Mouse (Mus musculus): Measurements from ENCODE around the gene Dock6. TPM values are rescaled to one million over a fixed set of nuclear protein-coding genes. Genes with fewer than 3 reads are reported as not detected.

Dock6 gene
- polyA plus RNA-seq, 1 experiment from 2014 or later, result 10.4 TPM

GRCm38 (mm10) chr9:21843086-21843485 lies 9.3 kb downstream of the Dock6 start:
- Histone ChIP-seq H3K9me3 (no peaks in the 10 kb centered on the region), H3K4me2 (replicated peaks) (no peak overlapping the region), H3K9ac (replicated peaks) (no peak overlapping the region), H3K36me3 (no peaks in the 10 kb centered on the region), H3K27me3 (no peaks in the 10 kb centered on the region), H3K4me3 (no peak overlapping the region), H3K4me1 (peaks cover 5% of the 10 kb centered on the region), H3K27ac (replicated peaks) (0 out of 2 replicates have a peak overlapping the region, but pooled peaks have one; percentile 32)
- 77% methylated on average over 6 of the region's 6 CpGs for WGBS
- ATAC-seq (replicated peaks), result no peak

- Histone ChIP-seq H3K27ac (replicated peaks) (0 out of 2 replicates have a peak overlapping the region, but pooled peaks have one; percentile 32), H3K9ac (replicated peaks) (no peak overlapping the region), H3K9me3 (no peaks in the 10 kb centered on the region), H3K4me1 (peaks cover 5% of the 10 kb centered on the region), H3K27me3 (no peaks in the 10 kb centered on the region), H3K4me3 (no peak overlapping the region), H3K4me2 (replicated peaks) (no peak overlapping the region), H3K36me3 (no peaks in the 10 kb centered on the region)
- WGBS, result 67% methylated on average over 5 of the region's 5 CpGs
- no peak for ATAC-seq (replicated peaks)
These were observed 10.0 kb downstream of the Dock6 start for GRCm38 (mm10) chr9:21842391-21842790.

DNA sequence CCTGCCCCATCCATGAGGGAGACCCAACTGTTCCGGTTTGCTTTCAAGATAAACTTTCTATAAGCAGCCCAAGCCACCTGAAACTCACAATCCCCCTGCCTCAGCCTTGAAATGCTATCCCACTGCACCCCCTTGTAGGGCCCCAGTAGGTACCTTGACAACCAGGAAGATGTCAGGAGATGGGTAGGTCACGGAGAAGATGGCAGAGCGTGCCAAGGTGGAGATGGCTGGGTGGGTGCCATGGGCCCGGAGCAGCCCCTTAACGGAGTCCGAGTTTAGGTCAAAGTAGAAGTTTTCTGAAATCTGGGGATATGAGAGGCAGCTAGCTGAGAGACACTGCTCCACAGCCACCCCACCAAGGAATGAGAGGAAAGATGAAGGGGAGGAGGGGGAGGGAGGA lies 11.1 kb downstream of the Dock6 start:
- 94% methylated on average over 6 of the region's 6 CpGs for WGBS
- no peak overlapping the region for H3K4me3 ChIP-seq
- no peak overlapping the region for H3K9ac ChIP-seq (replicated peaks)
- H3K4me2 ChIP-seq (replicated peaks), result no peak overlapping the region
- no peaks in the 10 kb centered on the region; the same call in 1 of the 2 replicates for H3K4me1 ChIP-seq
- H3K36me3 ChIP-seq, result no peaks in the 10 kb centered on the region
- no peak for ATAC-seq (replicated peaks)
- no peaks in the 10 kb centered on the region for H3K27me3 ChIP-seq
- H3K27ac ChIP-seq (replicated peaks), result no peak overlapping the region
- H3K9me3 ChIP-seq, result no peaks in the 10 kb centered on the region

DNA sequence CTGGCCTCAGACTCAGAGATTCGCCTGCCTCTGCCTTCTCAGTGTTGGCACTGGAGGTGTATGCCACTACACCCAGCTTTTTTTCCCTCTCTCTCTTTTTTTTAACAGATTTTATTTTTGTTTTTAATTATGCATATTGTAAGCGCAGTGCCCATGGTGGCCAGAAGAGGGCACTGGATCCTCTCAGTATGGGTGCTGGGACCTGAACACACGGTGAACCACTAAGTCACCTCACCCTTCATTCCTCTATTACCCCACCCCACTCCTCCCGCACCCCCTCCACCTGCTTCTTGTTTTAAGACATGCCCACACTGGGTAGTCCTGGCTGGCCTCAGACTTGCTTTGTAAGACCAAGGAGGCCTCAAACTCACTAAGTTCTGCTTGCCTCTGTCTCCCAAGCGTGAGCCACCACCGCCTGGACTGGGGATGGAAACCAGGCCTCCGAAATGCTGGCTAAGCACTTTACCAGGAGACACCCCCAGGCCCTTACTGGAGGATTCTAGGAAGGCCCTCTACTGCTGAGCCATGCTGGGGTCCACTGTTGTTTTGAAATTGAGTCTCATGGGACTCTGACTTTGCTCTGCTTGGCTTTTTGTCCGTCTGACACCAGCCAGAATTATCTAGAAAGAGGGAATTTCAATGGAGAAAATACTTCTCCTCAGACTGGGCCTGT lies 12.2 kb downstream of the Dock6 start:
- H3K9ac ChIP-seq (replicated peaks), result no peak overlapping the region
- 58% methylated on average over 8 of the region's 8 CpGs for WGBS
- H3K36me3 ChIP-seq, result no peaks in the 10 kb centered on the region
- H3K27ac ChIP-seq (replicated peaks), result no peak overlapping the region
- H3K4me3 ChIP-seq, result no peak overlapping the region
- peak; percentile 58; the same call in 1 of the 2 replicates for ATAC-seq (replicated peaks)
- no peaks in the 10 kb centered on the region for H3K9me3 ChIP-seq
- H3K4me2 ChIP-seq (replicated peaks), result no peak overlapping the region
- no peaks in the 10 kb centered on the region; the same call in 1 of the 2 replicates for H3K4me1 ChIP-seq
- no peaks in the 10 kb centered on the region for H3K27me3 ChIP-seq

GRCm38 (mm10) chr9:21837690-21838089 lies 14.7 kb downstream of the Dock6 start:
- WGBS, result 94% methylated on average over 2 of the region's 2 CpGs
- H3K4me3 ChIP-seq, result no peak overlapping the region
- no peak for ATAC-seq (replicated peaks)
- H3K9ac ChIP-seq (replicated peaks), result no peak overlapping the region
- H3K4me2 ChIP-seq (replicated peaks), result no peak overlapping the region
- H3K9me3 ChIP-seq, result no peaks in the 10 kb centered on the region
- no peaks in the 10 kb centered on the region for H3K4me1 ChIP-seq
- H3K27me3 ChIP-seq, result no peaks in the 10 kb centered on the region
- no peaks in the 10 kb centered on the region for H3K36me3 ChIP-seq
- no peak overlapping the region for H3K27ac ChIP-seq (replicated peaks)

DNA sequence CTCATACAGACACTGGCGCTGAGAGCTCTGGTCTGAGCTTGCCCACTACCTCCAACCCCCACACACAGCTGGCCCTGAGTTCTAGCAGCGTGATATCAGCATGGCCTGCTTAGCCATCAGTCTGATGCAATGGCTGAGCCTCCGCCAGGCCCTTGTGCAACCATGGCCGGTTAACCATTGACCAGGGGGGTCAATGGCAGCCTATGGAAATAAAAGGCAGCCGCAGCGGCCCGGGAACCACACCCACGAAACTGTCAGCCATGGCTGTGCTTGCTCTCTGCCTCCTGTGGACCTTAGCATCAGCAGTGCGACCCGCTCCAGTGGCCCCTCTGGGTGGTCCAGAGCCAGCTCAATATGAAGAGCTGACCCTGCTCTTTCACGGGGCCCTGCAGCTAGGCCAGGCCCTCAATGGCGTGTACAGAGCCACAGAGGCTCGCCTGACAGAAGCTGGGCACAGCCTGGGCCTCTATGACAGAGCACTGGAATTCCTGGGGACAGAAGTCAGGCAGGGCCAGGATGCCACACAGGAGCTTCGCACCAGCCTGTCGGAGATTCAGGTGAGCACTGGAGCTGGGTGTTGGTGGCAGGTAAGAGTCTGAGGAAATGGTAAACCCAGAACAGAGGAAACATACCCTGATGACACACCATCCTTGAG lies 17.1 kb downstream of the Dock6 start, which contains the start of gene Angptl8:
TSS of gene Angptl8 (plus strand) at position 253 of the 655 bp plus-strand sequence.
- Histone ChIP-seq H3K4me1 (no peaks in the 10 kb centered on the region), H3K36me3 (no peaks in the 10 kb centered on the region), H3K9ac (replicated peaks) (no peak within 1 kb of the TSS), H3K4me3 (no peak within 1 kb of the TSS), H3K27me3 (no peaks in the 10 kb centered on the region), H3K9me3 (no peaks in the 10 kb centered on the region), H3K27ac (replicated peaks) (no peak within 1 kb of the TSS), H3K4me2 (replicated peaks) (no peak within 1 kb of the TSS)
- ATAC-seq (replicated peaks), result no peak
- WGBS, result 90% methylated on average over 15 of the region's 15 CpGs

GRCm38 (mm10) chr9:21831558-21832240 lies 20.7 kb downstream of the Dock6 start:
- H3K27ac ChIP-seq (replicated peaks), result no peak overlapping the region
- H3K9me3 ChIP-seq, result no peaks in the 10 kb centered on the region
- H3K4me2 ChIP-seq (replicated peaks), result no peak overlapping the region
- H3K4me1 ChIP-seq, result no peaks in the 10 kb centered on the region
- no peak overlapping the region for H3K9ac ChIP-seq (replicated peaks)
- no peak for ATAC-seq (replicated peaks)
- no peaks in the 10 kb centered on the region for H3K36me3 ChIP-seq
- H3K27me3 ChIP-seq, result no peaks in the 10 kb centered on the region
- H3K4me3 ChIP-seq, result no peak overlapping the region
- 91% methylated on average over 20 of the region's 20 CpGs for WGBS

GRCm38 (mm10) chr9:21830936-21831335 lies 21.5 kb downstream of the Dock6 start:
- 88% methylated on average over 11 of the region's 11 CpGs for WGBS
- no peak overlapping the region for H3K4me2 ChIP-seq (replicated peaks)
- H3K27ac ChIP-seq (replicated peaks), result no peak overlapping the region
- H3K9me3 ChIP-seq, result no peaks in the 10 kb centered on the region
- H3K27me3 ChIP-seq, result no peaks in the 10 kb centered on the region
- H3K9ac ChIP-seq (replicated peaks), result no peak overlapping the region
- no peaks in the 10 kb centered on the region for H3K4me1 ChIP-seq
- no peaks in the 10 kb centered on the region for H3K36me3 ChIP-seq
- ATAC-seq (replicated peaks), result no peak
- H3K4me3 ChIP-seq, result no peak overlapping the region

DNA sequence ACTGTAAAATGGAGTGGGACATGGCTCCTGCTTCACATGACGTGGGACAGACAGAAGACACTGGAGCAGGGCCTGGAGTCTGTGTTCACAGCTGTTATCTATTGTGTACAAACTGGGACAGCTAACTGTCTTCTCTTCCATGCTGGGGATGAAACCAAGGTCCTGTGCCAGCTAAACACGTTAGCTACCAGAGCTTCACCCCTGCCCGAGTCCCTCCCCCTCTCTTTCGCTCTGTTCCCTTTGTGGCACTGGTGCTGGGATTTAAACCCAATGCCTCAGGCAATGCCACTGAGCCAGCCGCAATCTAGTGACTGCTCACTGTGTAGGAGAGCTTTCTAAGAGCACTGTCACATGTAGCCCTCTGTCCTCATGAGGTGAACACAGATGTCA lies 22.0 kb downstream of the Dock6 start:
- 72% methylated on average over 5 of the region's 5 CpGs for WGBS
- H3K9ac ChIP-seq (replicated peaks), result no peak overlapping the region

GRCm38 (mm10) chr9:21829834-21830460 lies 22.5 kb downstream of the Dock6 start:
- H3K4me2 ChIP-seq (replicated peaks), result no peak overlapping the region
- WGBS, result 92% methylated on average over 14 of the region's 14 CpGs
- no peak overlapping the region for H3K9ac ChIP-seq (replicated peaks)
- H3K36me3 ChIP-seq, result no peaks in the 10 kb centered on the region
- H3K9me3 ChIP-seq, result no peaks in the 10 kb centered on the region
- no peaks in the 10 kb centered on the region for H3K27me3 ChIP-seq
- no peak overlapping the region for H3K27ac ChIP-seq (replicated peaks)
- ATAC-seq (replicated peaks), result no peak
- H3K4me3 ChIP-seq, result no peak overlapping the region
- H3K4me1 ChIP-seq, result no peaks in the 10 kb centered on the region

More for the DNA sequence above, 22.0 kb downstream of the Dock6 start:
- H3K27me3 ChIP-seq, result no peaks in the 10 kb centered on the region
- H3K4me2 ChIP-seq (replicated peaks), result no peak overlapping the region
- no peak overlapping the region for H3K4me3 ChIP-seq
- no peaks in the 10 kb centered on the region for H3K4me1 ChIP-seq
- no peaks in the 10 kb centered on the region for H3K36me3 ChIP-seq
- no peak overlapping the region for H3K27ac ChIP-seq (replicated peaks)
- H3K9me3 ChIP-seq, result no peaks in the 10 kb centered on the region
- ATAC-seq (replicated peaks), result no peak

DNA sequence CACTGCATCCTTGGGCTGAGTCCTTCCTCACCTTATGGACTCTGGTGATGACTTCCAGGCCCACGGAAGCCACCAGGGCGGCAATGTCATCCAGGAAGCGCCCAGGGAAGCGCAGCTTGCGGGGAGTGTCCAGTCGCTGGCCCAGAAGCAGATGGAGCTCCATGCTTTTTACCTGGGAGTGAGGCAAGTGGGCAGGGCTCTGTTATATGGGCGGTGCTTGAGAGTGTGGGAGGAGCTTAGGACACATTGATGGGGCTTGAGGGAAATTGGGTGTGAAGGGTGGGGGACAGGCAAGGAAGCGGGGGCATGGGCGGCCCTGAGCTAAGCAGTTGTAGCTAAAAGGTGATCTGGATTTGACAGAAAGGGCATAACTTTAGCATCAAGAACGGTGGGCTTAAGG lies 28.1 kb downstream of the Dock6 start:
- no peak for ATAC-seq (replicated peaks)
- H3K36me3 ChIP-seq, result no peaks in the 10 kb centered on the region
- no peak overlapping the region for H3K4me3 ChIP-seq
- no peak overlapping the region for H3K4me2 ChIP-seq (replicated peaks)
- H3K9ac ChIP-seq (replicated peaks), result no peak overlapping the region
- no peaks in the 10 kb centered on the region for H3K9me3 ChIP-seq
- H3K4me1 ChIP-seq, result peaks cover 5% of the 10 kb centered on the region; the same call in 1 of the 2 replicates
- WGBS, result 69% methylated on average over 10 of the region's 10 CpGs
- H3K27ac ChIP-seq (replicated peaks), result no peak overlapping the region
- no peaks in the 10 kb centered on the region for H3K27me3 ChIP-seq

GRCm38 (mm10) chr9:21823957-21824356 lies 28.5 kb downstream of the Dock6 start:
- Histone ChIP-seq H3K9me3 (no peaks in the 10 kb centered on the region), H3K27ac (replicated peaks) (no peak overlapping the region), H3K9ac (replicated peaks) (no peak overlapping the region), H3K4me2 (replicated peaks) (no peak overlapping the region), H3K4me3 (no peak overlapping the region), H3K4me1 (peaks cover 9% of the 10 kb centered on the region; the same call in 1 of the 2 replicates), H3K36me3 (no peaks in the 10 kb centered on the region), H3K27me3 (no peaks in the 10 kb centered on the region)
- 73% methylated on average over 4 of the region's 4 CpGs for WGBS
- ATAC-seq (replicated peaks), result no peak

Data from forebrain, embryonic 15.5 days (tissue).